Mouse (Mus musculus) limb, embryonic 14.5 days (tissue): ENCODE results near the gene Rhebl1. TPM values are rescaled to one million over a fixed set of nuclear protein-coding genes. Genes with fewer than 3 reads are reported as not detected.

Experiments
- ATAC-seq: fragments of 200-750 bp; cut with Nextera tagmentation; 2 replicates; pipeline ENCODE4 v1.8.0; 2017; ENCODE audit warnings: low read depth, moderate number of reproducible peaks, moderate TSS enrichment; ENCODE audit not compliant: low FRiP score
- DNase-seq: peaks from one replicate; pipeline ENCODE4 v3.0.0-alpha.2; 2015; ENCODE audit warnings: low spot score
- H3K27ac ChIP-seq: fragments of 300-500 bp; sonication (generic); replicated peaks from 2 replicates; pipeline ENCODE4 v1.5.1; 2014; ENCODE audit warnings: low read depth, mild to moderate bottlenecking, low read length, moderate library complexity, mixed read lengths
- H3K27me3 ChIP-seq: fragments of 300-500 bp; sonication (generic); 2 replicates; pipeline ENCODE4 v1.6.1; 2014; ENCODE audit warnings: low read length, mixed read lengths; ENCODE audit not compliant: control insufficient read depth, insufficient read depth
- H3K36me3 ChIP-seq: fragments of 300-500 bp; sonication (generic); 2 replicates; pipeline ENCODE4 v1.6.1; 2014; ENCODE audit warnings: mild to moderate bottlenecking, low read length, moderate library complexity, mixed read lengths; ENCODE audit not compliant: control insufficient read depth, insufficient read depth
- H3K4me1 ChIP-seq: fragments of 300-500 bp; sonication (generic); 2 replicates; pipeline ENCODE4 v1.6.1; 2014; ENCODE audit warnings: antibody characterized with exemption, low read length, mixed read lengths; ENCODE audit not compliant: control insufficient read depth, insufficient read depth
- H3K4me2 ChIP-seq: fragments of 300-500 bp; sonication (generic); replicated peaks from 2 replicates; pipeline ENCODE4 v1.6.1; 2014; ENCODE audit warnings: low read depth, mild to moderate bottlenecking, low read length, moderate library complexity; ENCODE audit not compliant: severe bottlenecking
- H3K4me3 ChIP-seq: fragments of 300-500 bp; sonication (generic); replicated peaks from 2 replicates; pipeline ENCODE4 v1.5.1; 2014; ENCODE audit warnings: low read length
- H3K9ac ChIP-seq: fragments of 300-500 bp; sonication (generic); 2 replicates; pipeline ENCODE4 v1.6.1; 2014; ENCODE audit warnings: mild to moderate bottlenecking, low read depth, low read length, moderate library complexity; ENCODE audit not compliant: severe bottlenecking
- H3K9me3 ChIP-seq: fragments of 300-500 bp; sonication (generic); 2 replicates; pipeline ENCODE4 v1.6.1; 2016; ENCODE audit warnings: low read length; ENCODE audit not compliant: control insufficient read depth
- POLR2A ChIP-seq: fragments of 200-500 bp; IDR thresholded peaks from 2 replicates; pipeline ENCODE4 v1.8.0; 2012; ENCODE audit warnings: inconsistent platforms, mild to moderate bottlenecking, moderate library complexity, borderline replicate concordance; ENCODE audit not compliant: insufficient read depth, insufficient read length; ENCODE audit errors: extremely low read depth
- WGBS: fragments of 180-500 bp; shearing (Covaris S2); extraction: QIAGEN DNeasy Blood & Tissue Kit; methylation state at CpG from one replicate; pipeline ENCODE4 v1.1.7; 2014; 5-methylcytosine and 5-hydroxymethylcytosine counted together
- polyA plus RNA-seq, 2 experiments: library from polyadenylated mRNA; depleted of rRNA in 1 of 2; stranded (reverse) in 1 of 2; unstranded in 1 of 2; fragments of >200 nt; fragmentation: Nextera tagmentation in 1 of 2; extraction: Ambion mirVana in 1 of 2; gene quantifications; 2 replicates each; pipeline versions ENCODE4 v1.2.1 to v1.2.3; 2012 to 2014

Gene Rhebl1
- polyA plus RNA-seq, 2 experiments, result 12.0 to 14.5 TPM

DNA sequence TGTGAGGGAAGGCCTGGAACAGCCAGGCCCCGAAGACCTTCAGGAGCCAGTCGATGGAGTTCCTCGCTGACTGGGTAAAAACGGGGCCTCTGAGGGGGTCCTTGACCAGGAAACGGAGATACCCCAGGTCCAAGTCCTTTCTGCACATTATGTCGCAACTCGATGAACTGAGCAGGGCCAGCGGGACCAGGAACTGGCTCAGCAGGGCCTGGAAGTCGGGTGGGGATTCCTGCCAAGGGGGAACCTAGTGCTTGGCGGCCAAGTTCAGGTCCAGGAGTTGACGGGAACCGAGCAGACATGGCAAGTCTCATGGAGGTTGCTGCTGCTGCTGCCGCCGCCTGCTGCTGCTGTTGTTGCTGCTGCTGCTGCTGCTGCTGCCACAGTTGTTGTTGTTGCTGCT is 43.7 kb downstream of the Rhebl1 start:
- DNase-seq, result no peak
- WGBS, result 88% methylated on average over 14 of the region's 14 CpGs

GRCm38 (mm10) chr15:98849956-98850600 is 44.3 kb downstream of the Rhebl1 start:
- H3K27ac ChIP-seq, result no peak overlapping the region
- ATAC-seq (no peak), DNase-seq (no peak)
- H3K36me3 ChIP-seq, result peaks cover 100% of the 10 kb centered on the region
- H3K9ac ChIP-seq, result no peak overlapping the region
- no peak for TF ChIP-seq POLR2A
- no peak overlapping the region for H3K4me2 ChIP-seq
- H3K27me3 ChIP-seq, result no peaks in the 10 kb centered on the region
- H3K4me1 ChIP-seq, result no peaks in the 10 kb centered on the region
- no peaks in the 10 kb centered on the region for H3K9me3 ChIP-seq
- WGBS, result 88% methylated on average over 16 of the region's 16 CpGs
- no peak overlapping the region for H3K4me3 ChIP-seq

More for the DNA sequence above, 43.7 kb downstream of the Rhebl1 start:
- H3K4me2 ChIP-seq, result no peak overlapping the region
- H3K9ac ChIP-seq, result no peak overlapping the region
- no peaks in the 10 kb centered on the region for H3K27me3 ChIP-seq
- no peaks in the 10 kb centered on the region for H3K4me1 ChIP-seq
- H3K4me3 ChIP-seq, result no peak overlapping the region
- no peak for ATAC-seq
- no peak for TF ChIP-seq POLR2A
- H3K36me3 ChIP-seq, result peaks cover 100% of the 10 kb centered on the region
- H3K9me3 ChIP-seq, result no peaks in the 10 kb centered on the region
- no peak overlapping the region for H3K27ac ChIP-seq

DNA sequence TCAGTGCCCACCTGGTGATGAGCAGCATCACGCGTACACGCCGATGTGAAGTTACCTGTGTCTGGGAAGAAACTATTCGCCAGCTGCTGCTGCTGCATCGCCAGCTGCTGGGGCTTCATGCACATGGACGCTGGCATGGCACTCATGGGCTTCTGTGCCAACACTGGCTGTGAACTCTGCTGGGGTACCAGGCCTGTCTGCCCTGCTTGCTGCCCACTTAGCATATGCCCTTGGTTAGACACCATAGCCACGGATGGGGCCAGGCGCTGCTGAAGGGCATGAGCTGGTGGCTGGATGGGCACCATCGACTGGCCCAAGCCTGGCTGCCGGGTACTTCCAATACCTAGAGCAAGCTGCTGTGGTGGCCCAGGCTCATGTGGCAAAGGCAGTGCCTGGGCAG is 45.2 kb downstream of the Rhebl1 start:
- Histone ChIP-seq H3K9me3 (no peaks in the 10 kb centered on the region), H3K4me1 (no peaks in the 10 kb centered on the region), H3K4me3 (no peak overlapping the region), H3K27me3 (no peaks in the 10 kb centered on the region), H3K36me3 (peaks cover 100% of the 10 kb centered on the region), H3K27ac (no peak overlapping the region), H3K9ac (no peak overlapping the region), H3K4me2 (no peak overlapping the region)
- WGBS, result 96% methylated on average over 11 of the region's 11 CpGs
- ATAC-seq (no peak), DNase-seq (no peak)
- TF ChIP-seq POLR2A, result no peak

DNA sequence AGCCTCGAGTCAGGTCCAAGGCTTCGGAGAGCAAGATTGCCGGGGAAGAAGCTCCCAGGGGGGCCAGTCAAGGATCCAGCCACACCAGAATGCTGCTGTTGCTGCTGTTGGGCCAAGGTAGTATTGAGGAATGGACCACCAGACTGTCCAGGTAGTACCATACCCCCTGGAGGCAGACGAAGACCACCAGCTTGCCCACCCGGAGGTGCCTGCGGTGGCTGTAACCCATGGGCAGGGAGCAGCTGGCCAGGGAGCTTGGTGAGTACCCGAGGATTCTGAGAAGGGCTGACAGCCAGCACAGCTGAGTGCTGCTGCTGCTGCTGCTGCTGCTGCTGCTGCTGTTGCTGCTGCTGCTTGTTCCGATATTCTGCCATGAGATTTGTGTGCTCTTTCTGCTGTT is 48.2 kb downstream of the Rhebl1 start:
- ATAC-seq (no peak), DNase-seq (no peak)
- Histone ChIP-seq H3K4me3 (no peak overlapping the region), H3K27ac (no peak overlapping the region), H3K9ac (no peak overlapping the region), H3K36me3 (peaks cover 100% of the 10 kb centered on the region), H3K9me3 (no peaks in the 10 kb centered on the region), H3K4me2 (no peak overlapping the region), H3K27me3 (no peaks in the 10 kb centered on the region), H3K4me1 (no peaks in the 10 kb centered on the region)
- TF ChIP-seq POLR2A, result no peak
- 88% methylated on average over 8 of the region's 8 CpGs for WGBS

- WGBS, result 91% methylated on average over 2 of the region's 2 CpGs
- ATAC-seq (no peak), DNase-seq (no peak)
- Histone ChIP-seq H3K4me3 (no peak overlapping the region), H3K27ac (no peak overlapping the region), H3K36me3 (peaks cover 100% of the 10 kb centered on the region), H3K4me1 (no peaks in the 10 kb centered on the region), H3K9me3 (no peaks in the 10 kb centered on the region), H3K9ac (no peak overlapping the region), H3K27me3 (no peaks in the 10 kb centered on the region), H3K4me2 (no peak overlapping the region)
- TF ChIP-seq POLR2A, result no peak
Observed at GRCm38 (mm10) chr15:98845149-98845548, 49.2 kb downstream of the Rhebl1 start.
